Mouse (Mus musculus) heart, postnatal 25 days (tissue): ENCODE data around the gene Vps45. TPM values are rescaled to one million over a fixed set of nuclear protein-coding genes. Genes with fewer than 3 reads are reported as not detected.

Source experiments
- DNase-seq: peaks from one replicate; pipeline ENCODE4 v3.0.0; 2022; ENCODE audit warnings: low spot score
- intact Hi-C: fragments of 180-260 bp; cut with DNase I; formaldehyde crosslinking; loops from one replicate; pipeline ENCODE4 v1.15.1; 2025
- total RNA-seq, 2 experiments: library from RNA; stranded (reverse); gene quantifications; 2 replicates each; pipeline ENCODE4 v1.2.3; 2021

Gene Vps45
- total RNA-seq, 2 experiments from 2014 or later: 20.5 to 26.0 TPM

- no peak for DNase-seq
- intact Hi-C loops: no loop called here
Observed at GRCm38 (mm10) chr3:96008463-96008862, 49.8 kb downstream of the Vps45 start.

DNA sequence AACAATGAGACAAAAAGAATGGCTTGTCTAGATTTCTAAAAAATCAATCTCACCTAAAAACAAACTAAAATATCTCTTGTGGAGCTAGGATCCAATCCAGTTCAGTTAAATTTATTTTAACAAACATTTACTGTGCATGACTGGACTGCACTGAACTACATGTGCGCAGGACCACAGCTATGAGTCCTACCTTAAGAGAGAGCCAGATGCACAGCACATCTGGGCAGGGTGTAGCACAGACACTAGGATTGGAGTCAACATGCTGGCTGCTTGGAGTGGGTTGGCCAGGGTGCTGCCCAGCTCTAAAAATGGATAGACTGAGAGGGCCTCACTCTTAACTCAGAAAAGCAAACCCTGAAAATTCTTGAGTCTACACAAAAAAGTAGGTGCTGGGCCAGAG lies 56.7 kb downstream of the Vps45 start:
- intact Hi-C loops: no loop called here
- no peak for DNase-seq

DNA sequence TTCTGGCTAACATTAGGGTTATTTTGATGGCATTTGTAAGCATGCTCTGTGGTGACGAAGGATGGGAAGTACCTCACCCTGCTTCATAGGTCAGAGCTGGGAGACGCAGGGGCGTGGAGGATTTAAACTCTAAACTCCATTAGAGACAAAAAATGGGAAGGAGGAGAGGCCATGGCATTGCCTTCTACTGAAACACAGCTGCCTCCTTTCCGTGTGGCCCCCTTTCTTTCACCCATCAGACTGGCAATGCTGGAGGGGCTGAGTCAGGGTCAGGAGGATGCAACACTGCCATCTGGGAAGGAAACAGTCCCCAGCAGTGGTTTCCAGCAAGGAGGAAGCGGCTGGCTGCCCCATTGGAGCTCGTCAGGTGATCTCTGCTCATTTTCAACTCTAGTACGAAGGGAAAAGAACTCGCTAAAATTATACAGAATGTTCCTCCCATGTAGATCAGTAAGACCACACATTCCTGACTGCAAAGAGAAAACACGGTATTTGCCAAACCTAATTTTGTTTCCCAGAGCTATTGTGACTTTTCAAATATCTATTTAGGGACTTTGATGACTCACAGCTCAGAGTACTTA lies 57.3 kb downstream of the Vps45 start:
- intact Hi-C loops: no loop called here

GRCm38 (mm10) chr3:96000080-96000632 lies 58.1 kb downstream of the Vps45 start:
- DNase-seq: no peak
- intact Hi-C loops: no loop called here

More for the DNA sequence above, 57.3 kb downstream of the Vps45 start:
- DNase-seq: no peak

DNA sequence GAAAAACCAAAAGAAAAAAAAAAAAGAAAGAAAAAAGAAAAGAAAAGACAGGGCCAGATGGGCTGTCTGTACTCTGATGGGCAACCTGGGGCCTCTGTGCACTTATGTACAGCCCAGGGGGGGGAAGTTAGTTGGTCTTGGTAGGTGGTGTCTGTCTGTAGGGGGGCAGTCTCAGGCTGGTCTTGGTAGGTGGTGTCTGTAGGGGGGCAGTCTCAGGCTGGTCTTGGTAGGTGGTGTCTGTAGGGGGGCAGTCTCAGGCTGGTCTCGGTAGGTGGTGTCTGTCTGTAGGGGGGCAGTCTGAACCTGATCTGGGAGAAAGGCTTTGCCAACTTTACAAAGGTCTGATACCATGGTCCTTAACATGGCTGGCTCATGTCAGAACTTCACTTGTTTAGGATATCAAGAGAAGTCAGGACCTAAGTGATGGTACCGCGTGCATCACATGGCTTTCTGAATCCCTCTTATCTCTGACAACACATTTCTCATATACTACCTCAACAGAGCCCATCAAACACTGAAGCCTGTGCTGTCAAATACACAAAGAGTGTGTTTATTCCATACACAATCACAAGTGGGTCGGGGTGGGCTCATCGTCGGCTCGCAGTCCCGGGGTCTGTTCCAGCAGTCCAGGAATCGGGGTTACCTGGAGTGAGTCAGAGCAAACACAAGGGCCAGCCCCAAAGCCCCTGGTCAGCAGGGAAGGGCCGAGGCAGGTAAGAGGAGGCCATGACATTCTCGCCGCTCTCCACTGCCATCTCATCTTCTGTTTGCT lies 58.8 kb downstream of the Vps45 start:
- intact Hi-C loops: no loop called here
- DNase-seq: no peak

DNA sequence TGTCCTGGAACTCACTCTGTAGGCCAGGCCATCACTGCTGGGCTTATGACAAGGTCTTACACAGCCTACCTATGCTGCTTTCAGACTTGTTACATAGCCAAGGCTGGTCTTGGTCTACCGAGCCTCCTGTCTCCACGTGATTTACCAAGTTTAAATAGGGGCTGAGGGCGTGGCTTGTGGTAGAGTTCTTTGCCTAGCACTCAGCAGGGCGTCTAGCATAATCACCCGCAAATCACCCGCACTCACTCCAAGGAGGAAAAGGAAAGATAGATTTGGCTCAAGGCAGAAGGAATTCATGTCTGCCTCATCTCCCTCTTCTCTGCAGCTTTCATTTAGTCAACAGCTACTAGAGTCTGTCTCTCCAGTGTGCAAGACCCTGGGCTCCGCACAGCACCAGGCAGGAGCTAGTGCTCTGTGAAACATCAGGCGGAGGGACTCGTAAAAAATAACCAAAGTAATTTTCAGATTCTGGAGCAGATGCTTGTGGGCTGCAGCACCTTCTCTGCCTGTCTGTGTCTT lies 61.0 kb downstream of the Vps45 start:
- no peak for DNase-seq
- intact Hi-C loops: no loop called here

DNA sequence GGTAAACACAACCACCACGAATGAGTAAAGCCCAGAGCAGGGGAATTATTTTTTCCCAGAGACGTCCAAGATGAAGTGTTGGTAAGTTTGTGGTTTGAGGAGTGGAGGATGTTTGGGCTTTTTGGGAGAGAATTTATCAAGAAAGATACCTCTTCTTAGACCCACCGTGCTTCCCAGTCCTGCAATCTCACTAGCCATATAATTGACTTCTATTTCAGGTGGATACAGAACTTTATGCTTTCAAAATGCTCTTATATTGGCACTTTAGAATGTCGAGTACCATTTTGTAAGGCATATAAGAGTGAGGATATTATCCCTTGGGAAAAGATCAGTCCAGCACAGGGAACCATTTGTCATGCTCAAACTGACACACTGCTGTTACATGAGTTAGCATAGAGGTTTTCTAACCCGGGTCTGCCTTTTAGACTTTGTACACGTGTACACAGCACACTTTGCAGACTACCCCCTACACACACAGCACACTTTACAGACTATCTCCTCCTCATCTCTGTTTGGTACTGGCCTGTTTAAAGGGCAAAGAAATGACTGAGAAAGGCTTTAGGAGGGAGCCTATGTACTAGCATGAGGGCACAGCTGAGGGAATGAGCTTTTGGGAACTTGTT lies 61.7 kb downstream of the Vps45 start:
- intact Hi-C loops: no loop called here
- no peak for DNase-seq

GRCm38 (mm10) chr3:95995802-95996428 lies 62.4 kb downstream of the Vps45 start, which contains the start of gene Plekho1:
Gene Plekho1 (minus strand): TSS chr3:95996001.
- peak; percentile 64 for DNase-seq
- intact Hi-C loops: no loop called here

DNA sequence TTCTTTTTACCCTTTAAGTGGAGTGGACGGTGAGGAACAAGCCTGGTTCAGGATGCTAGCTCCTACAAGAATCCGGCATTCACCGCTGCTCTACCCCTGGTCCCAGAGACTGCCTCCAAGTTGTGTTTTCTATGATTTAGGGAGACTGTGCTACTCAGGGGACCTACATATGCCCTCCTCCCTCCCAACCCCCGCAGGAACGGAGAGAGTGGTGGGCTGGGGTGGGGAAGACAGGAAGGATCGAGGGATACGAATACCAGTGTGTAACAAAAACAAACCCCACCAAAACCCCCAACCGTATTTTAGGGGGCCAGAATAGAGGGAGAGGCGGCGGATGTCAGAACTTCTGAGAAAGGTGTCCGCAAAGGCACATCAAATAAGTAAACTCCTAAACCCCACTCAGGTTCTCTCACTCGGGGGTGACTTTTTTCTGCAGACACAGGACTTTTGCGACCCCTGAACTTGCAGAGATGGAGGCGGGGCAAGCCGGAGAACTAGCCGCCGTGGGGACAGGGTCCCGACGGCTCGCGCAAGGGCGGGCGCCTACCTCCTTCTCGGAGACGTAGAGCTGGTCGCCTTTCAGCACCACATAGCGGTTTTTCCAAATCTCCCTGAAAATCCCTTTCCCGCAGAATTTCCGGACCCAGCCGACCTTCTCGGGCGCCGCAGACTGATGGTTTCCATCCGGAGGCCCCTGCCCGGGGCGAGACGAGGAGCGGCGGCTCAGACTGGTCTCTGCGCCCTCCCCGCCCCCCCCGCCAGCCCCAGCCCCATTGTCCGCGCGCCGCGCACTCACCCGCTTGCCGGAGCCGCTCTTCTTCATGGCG lies 63.1 kb downstream of the Vps45 start:
- intact Hi-C loops: no loop called here
- peak; percentile 15 for DNase-seq

GRCm38 (mm10) chr3:95994381-95994846 lies 63.9 kb downstream of the Vps45 start:
- DNase-seq: peak; percentile 5
- intact Hi-C loops: no loop called here

DNA sequence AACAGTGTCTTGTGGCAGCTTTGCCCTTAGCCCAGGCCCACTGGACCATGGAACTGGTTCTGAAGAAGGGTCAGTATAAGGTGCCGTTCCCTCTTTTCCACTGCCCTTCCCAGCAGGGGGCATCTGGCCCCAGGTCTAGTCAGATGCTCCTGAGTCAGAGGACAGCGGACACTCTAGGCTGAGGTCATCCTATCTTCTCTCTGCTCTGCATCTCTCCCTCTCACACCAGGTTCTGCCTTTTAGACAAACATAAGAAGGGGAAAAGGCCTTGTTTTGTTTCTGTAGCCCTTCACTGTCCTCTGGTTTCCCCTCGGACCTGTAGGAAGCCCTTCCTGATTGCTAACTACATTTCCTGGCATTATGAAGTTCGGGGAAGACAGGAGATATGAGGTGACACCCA lies 64.4 kb downstream of the Vps45 start:
- DNase-seq: peak; percentile 21
- intact Hi-C loops: no loop called here

DNA sequence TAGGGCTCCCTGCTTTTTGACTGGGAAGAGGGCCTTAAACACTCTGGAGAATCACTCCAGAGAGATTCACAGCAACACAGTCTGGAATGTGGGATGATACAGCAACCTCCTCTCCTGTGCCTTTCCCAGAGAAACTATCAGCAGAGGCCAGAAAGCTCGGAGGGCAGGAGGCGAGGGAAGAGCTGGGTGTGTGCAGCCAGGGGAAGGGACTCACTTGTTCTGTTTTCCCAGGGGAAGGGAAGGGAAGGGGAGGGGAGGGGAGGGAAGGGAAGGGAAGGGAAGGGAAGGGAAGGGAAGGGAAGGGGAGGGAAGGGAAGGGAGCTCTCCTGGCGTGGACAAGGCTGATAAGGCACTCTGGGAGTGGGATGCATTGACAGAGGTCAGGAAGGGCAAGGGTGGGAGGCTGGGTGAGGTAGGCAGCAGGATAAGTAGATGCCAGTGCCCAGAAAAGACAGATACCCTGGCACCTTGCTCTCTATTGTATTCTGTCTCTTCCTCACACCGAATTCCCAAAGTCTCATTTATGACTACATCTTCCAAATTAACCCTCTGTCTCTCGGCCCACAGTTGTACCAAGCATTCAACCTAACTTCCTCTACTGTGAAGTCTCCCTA lies 65.2 kb downstream of the Vps45 start:
- DNase-seq: peak; percentile 23

GRCm38 (mm10) chr3:95990413-95990941 lies 67.8 kb downstream of the Vps45 start:
- intact Hi-C loops: no loop called here
- peak; percentile 7 for DNase-seq

More for the DNA sequence above, 65.2 kb downstream of the Vps45 start:
- intact Hi-C loops: no loop called here

GRCm38 (mm10) chr3:95988969-95989368 lies 69.3 kb downstream of the Vps45 start:
- peak; percentile 3 for DNase-seq
- intact Hi-C loops: no loop called here

GRCm38 (mm10) chr3:95988138-95988537 lies 70.1 kb downstream of the Vps45 start:
- intact Hi-C loops: no loop called here
- DNase-seq: no peak

DNA sequence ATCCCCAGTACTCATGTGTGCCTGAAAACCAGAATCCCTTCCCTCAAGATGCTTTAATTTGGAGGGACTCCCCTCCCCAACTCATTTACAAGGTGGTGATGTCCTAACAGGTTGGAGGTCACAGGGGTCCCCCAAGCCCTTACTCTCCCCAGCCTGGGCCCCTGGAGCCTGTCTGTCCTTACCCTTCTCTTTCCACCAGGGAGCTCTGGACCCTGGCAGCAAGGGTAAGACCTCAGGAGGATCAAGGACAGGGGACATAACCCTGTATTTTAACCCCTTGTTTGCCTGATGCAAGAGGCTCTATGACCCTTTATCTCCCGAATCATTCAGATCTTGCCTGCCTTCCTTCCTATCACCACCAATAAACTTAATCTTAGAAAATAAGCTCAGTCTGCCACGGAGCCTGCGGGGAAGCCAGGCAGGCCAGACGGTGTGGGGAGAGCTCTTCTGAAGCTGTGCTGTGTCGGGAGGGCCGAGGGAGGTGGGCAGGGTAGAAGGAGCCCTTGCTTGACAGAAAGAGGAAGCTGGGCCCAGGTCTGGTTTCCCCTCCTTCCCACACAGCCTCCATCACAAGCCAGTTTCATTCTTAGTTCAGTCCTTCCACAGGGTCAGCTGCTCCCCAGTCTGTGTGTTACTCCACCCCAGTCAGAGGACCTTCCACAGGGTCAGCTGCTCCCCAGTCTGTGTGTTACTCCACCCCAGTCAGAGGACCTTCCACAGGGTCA lies 70.7 kb downstream of the Vps45 start:
- peak; percentile 6 for DNase-seq
- intact Hi-C loops: no loop called here

DNA sequence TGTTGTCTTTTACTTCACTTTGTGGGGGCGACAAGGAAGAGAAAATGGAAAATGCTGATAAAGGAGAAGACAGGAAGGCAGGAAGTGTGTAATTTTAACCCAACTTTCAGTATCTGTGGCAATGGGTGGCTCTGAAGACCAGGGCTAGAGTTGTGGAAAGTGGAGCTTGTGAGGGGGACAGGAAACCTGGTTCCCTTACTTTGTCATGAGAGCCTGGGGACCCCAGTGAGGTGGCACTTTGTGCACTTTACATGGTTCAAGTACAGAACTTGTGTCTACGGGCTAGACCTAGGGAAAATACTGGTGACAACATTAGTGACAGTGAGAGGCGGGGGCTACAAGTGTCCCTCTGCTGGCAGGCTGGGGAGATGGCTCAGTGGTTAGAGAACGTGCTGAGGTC lies 71.3 kb downstream of the Vps45 start:
- no peak for DNase-seq
- intact Hi-C loops: no loop called here
